8 mouse cellular contexts compared by ENCODE assay signal in the genomic region with DNA sequence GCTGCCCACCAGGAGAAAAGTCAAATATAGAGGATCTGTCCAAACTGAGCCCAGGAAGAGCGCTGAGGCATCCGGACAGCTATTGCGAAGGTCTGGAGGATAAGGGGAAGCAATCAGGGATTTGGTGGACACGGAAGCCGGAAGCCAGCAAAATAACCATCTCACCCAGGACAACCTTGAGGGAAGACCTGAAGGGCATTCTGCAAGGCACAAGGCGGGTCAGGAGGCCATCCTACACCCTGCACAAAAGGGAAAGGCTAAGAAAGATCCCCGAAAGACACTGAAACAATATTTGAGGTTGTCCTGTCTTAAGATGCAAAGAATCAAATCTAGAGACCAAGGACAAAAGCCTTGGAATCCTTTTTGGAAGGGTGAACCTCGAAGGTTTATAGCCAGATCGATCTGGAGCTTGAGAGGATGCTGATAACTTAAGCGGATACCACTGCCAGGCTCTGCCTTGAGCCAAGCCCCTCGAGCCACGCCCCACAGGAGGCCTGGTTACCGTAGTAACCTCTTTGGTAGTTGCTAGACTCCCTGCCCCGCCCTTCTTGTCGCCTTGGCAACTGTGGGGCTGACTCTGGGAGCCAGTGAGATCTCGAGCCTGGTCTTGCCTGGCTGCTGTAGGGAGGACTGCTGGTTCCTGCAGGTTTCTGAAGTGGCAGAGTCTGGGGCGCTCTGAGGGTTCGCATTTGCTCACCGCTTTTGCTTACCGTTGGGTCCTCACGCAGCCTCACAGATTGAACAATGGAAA. TPM values are rescaled to one million over a fixed set of nuclear protein-coding genes. Genes with fewer than 3 reads are reported as not detected.
DNase-seq lines count a peak whose midpoint lies in the region; ATAC-seq and TF ChIP-seq lines count a peak whose summit lies in the region.

No protein-coding gene starts in this region.

- TF ChIP-seq POLR2A in cerebellum, adult 2 months (IDR thresholded peaks at IDR 0.05; ENCODE audit: borderline replicate concordance, insufficient read depth, low read length), result no peak

- no peaks in the 10 kb centered on the region for H3K36me3 ChIP-seq in hindbrain, postnatal 0 days (ENCODE audit: insufficient read depth, low read length)

- TF ChIP-seq CTCF in cerebellum, adult 2 months (IDR thresholded peaks at IDR 0.05; ENCODE audit: borderline replicate concordance, insufficient read depth, low read depth, low read length), result no peak
- TF ChIP-seq CTCF in hindbrain, postnatal 0 days (IDR thresholded peaks at IDR 0.05; ENCODE audit: low read depth), result no peak
- no peak for TF ChIP-seq CTCF in left cerebral cortex, adult 2 months (IDR thresholded peaks at IDR 0.05)

- intact Hi-C loops in left cerebral cortex, adult 2 months (cut with DNase I), result loop anchor here (1.0 kb wide), 1 partner anchor 13 kb away; no protein-coding TSS in a partner anchor

- no peak overlapping the region for H3K27ac ChIP-seq in cerebellum, adult 2 months (ENCODE audit: insufficient read depth, low read length)
- H3K27ac ChIP-seq in hindbrain, postnatal 0 days, result peak overlapping the region; percentile 65
- no peak overlapping the region for H3K27ac ChIP-seq in left cerebral cortex, adult 2 months

- peak; percentile 100 for ATAC-seq in frontal cortex, adult (ENCODE audit: low TSS enrichment)
- peak; percentile 99 for ATAC-seq in hindbrain, postnatal 0 days
- ATAC-seq in megakaryocyte, adult 5-6 weeks (ENCODE audit: poor library complexity, severe bottlenecking), result peak; percentile 84

- H3K27me3 ChIP-seq in cerebellum, adult 2 months (ENCODE audit: control insufficient read depth, insufficient read depth, low read length), result no peaks in the 10 kb centered on the region
- H3K27me3 ChIP-seq in hindbrain, postnatal 0 days (ENCODE audit: insufficient read depth, low read length), result no peaks in the 10 kb centered on the region

- H3K4me1 ChIP-seq in cerebellum, adult 2 months (ENCODE audit: control insufficient read depth, insufficient read depth, low read length), result no peaks in the 10 kb centered on the region
- H3K4me1 ChIP-seq in hindbrain, postnatal 0 days (ENCODE audit: insufficient read depth, low read length), result peaks cover 12% of the 10 kb centered on the region

- peak; percentile 75 to 84 for DNase-seq in adrenal gland, adult (ENCODE audit: inconsistent age in 2 of 2, low spot score in 1 of 2)
- no peak for DNase-seq in adrenal gland, postnatal 4 days (ENCODE audit: low spot score in 2 of 2)
- DNase-seq in cerebellum, adult 2 months, result peak; percentile 75 to 85
- peak; percentile 95 for DNase-seq in hindbrain, postnatal 0 days (ENCODE audit: low spot score)
- DNase-seq in left cerebral cortex, adult 2 months (ENCODE audit: extremely low spot score in 1 of 2, low spot score in 2 of 2), result peak; percentile 73 to 80
- DNase-seq in right cerebral cortex, postnatal 4 days, result peak; percentile 78

- peak overlapping the region; percentile 46 for H3K9ac ChIP-seq in hindbrain, postnatal 0 days (replicated peaks; ENCODE audit: low read length)

- no peaks in the 10 kb centered on the region for H3K9me3 ChIP-seq in hindbrain, postnatal 0 days (ENCODE audit: low read length)

- H3K4me2 ChIP-seq in hindbrain, postnatal 0 days (ENCODE audit: low read depth, low read length), result peak overlapping the region; percentile 67

- H3K4me3 ChIP-seq in cerebellum, adult 2 months (replicated peaks; ENCODE audit: insufficient read depth, low read depth, low read length), result peak overlapping the region; percentile 55
- peak overlapping the region; percentile 36 for H3K4me3 ChIP-seq in hindbrain, postnatal 0 days (ENCODE audit: low read length)
- peak overlapping the region; percentile 46 for H3K4me3 ChIP-seq in left cerebral cortex, adult 2 months

- 18% methylated on average over 21 of the region's 21 CpGs for WGBS in cerebellum, adult 2 months
- 18% methylated on average over 21 of the region's 21 CpGs for WGBS in hindbrain, postnatal 0 days

RNA-seq across cellular contexts. Expression of gene Kif1a, which starts 13.1 kb away (rescaled TPM):
- 10 to 100 TPM; 36.0 to 45.0 TPM for total RNA-seq in adrenal gland, postnatal 4 days (2021)
- 290 and 291 TPM in 2 replicates for polyA plus RNA-seq in cerebellum, adult 2 months (2012; rRNA removed)
- 600 and 696 TPM in 2 replicates for total RNA-seq in hindbrain, postnatal 0 days (2014; rRNA removed)
- polyA plus RNA-seq in hindbrain, postnatal 0 days (2015; fragmentation: Nextera tagmentation; extraction: Ambion mirVana), result 651 and 675 TPM in 2 replicates
- 100 to 1,000 TPM; 730 to 772 TPM for total RNA-seq in left cerebral cortex, adult 2 months (2021)
- total RNA-seq in megakaryocyte, adult 5-6 weeks (2015), result not detected in 2 replicates
- not detected in 2 replicates for total RNA-seq in megakaryocyte, adult 5-6 weeks (2017)

RNA-seq across cellular contexts. Expression of gene Agxt, which starts 20.2 kb away (rescaled TPM):
- 10 to 100 TPM in 1 of 2 experiments, under 1 TPM in 1; 0.70 to 18.8 TPM for total RNA-seq in adrenal gland, postnatal 4 days (2021)
- not detected in 2 replicates for polyA plus RNA-seq in cerebellum, adult 2 months (2012; rRNA removed)
- total RNA-seq in hindbrain, postnatal 0 days (2014; rRNA removed), result not detected in 2 replicates
- not detected in 2 replicates for polyA plus RNA-seq in hindbrain, postnatal 0 days (2015; fragmentation: Nextera tagmentation; extraction: Ambion mirVana)
- total RNA-seq in left cerebral cortex, adult 2 months (2021), result not detected
- total RNA-seq in megakaryocyte, adult 5-6 weeks (2015), result not detected in 2 replicates
- not detected in 2 replicates for total RNA-seq in megakaryocyte, adult 5-6 weeks (2017)

RNA-seq across cellular contexts. Expression of gene 2310007B03Rik, which starts 45.9 kb away (rescaled TPM):
- under 1 TPM in 1 of 2 experiments, not detected in 1; 0.42 TPM for total RNA-seq in adrenal gland, postnatal 4 days (2021)
- 0.10 TPM in 1 of 2 replicates, not detected in the other for polyA plus RNA-seq in cerebellum, adult 2 months (2012; rRNA removed)
- 0.05 and 0.83 TPM in 2 replicates for total RNA-seq in hindbrain, postnatal 0 days (2014; rRNA removed)
- 0.11 and 0.16 TPM in 2 replicates for polyA plus RNA-seq in hindbrain, postnatal 0 days (2015; fragmentation: Nextera tagmentation; extraction: Ambion mirVana)
- total RNA-seq in left cerebral cortex, adult 2 months (2021), result not detected
- not detected in 2 replicates for total RNA-seq in megakaryocyte, adult 5-6 weeks (2015)
- not detected in 2 replicates for total RNA-seq in megakaryocyte, adult 5-6 weeks (2017)

RNA-seq across cellular contexts. Expression of gene Crocc2, which starts 53.6 kb away (rescaled TPM):
- total RNA-seq in adrenal gland, postnatal 4 days (2021), result under 1 TPM; 0.31 TPM
- polyA plus RNA-seq in cerebellum, adult 2 months (2012; rRNA removed), result 0.28 and 0.54 TPM in 2 replicates
- 1.1 and 1.3 TPM in 2 replicates for total RNA-seq in hindbrain, postnatal 0 days (2014; rRNA removed)
- polyA plus RNA-seq in hindbrain, postnatal 0 days (2015; fragmentation: Nextera tagmentation; extraction: Ambion mirVana), result 0.48 and 0.63 TPM in 2 replicates
- under 1 TPM; 0.07 to 0.12 TPM for total RNA-seq in left cerebral cortex, adult 2 months (2021)
- total RNA-seq in megakaryocyte, adult 5-6 weeks (2015), result not detected in 2 replicates
- not detected in 2 replicates for total RNA-seq in megakaryocyte, adult 5-6 weeks (2017)

Comparison
In these comparisons a context has a peak if more than half of its experiments do, and no peak if none do; other contexts are left out.
1. DNase-seq: peak in adrenal gland, adult (2 of 2), cerebellum, adult 2 months (2 of 2), hindbrain, postnatal 0 days (single experiment), left cerebral cortex, adult 2 months (2 of 2) and right cerebral cortex, postnatal 4 days (single experiment); none in adrenal gland, postnatal 4 days (0 of 2).
2. RNA of gene Kif1a, which starts 13.1 kb away (total RNA-seq): 730 to 772 TPM in left cerebral cortex, adult 2 months, 600 to 696 TPM in hindbrain, postnatal 0 days and 36.0 to 45.0 TPM in adrenal gland, postnatal 4 days; not detected in megakaryocyte, adult 5-6 weeks; every median in the first group is over 10 times any median in the second.
3. Peak in every context shown above with its lines, with median percentiles within 50 percentile points of each other: H3K4me3 ChIP-seq and ATAC-seq.